Mouse (Mus musculus): ENCODE measurements at regions not wholly inside any gene's neighbourhood (a gene's known extent, or its start where the extent isn't known, plus 50 kb on each side); places are given as distances from the start of the nearest gene placed in this dataset.
A peak's percentile ranks its signal among the peaks of the same experiment; 100 is the strongest.

DNA sequence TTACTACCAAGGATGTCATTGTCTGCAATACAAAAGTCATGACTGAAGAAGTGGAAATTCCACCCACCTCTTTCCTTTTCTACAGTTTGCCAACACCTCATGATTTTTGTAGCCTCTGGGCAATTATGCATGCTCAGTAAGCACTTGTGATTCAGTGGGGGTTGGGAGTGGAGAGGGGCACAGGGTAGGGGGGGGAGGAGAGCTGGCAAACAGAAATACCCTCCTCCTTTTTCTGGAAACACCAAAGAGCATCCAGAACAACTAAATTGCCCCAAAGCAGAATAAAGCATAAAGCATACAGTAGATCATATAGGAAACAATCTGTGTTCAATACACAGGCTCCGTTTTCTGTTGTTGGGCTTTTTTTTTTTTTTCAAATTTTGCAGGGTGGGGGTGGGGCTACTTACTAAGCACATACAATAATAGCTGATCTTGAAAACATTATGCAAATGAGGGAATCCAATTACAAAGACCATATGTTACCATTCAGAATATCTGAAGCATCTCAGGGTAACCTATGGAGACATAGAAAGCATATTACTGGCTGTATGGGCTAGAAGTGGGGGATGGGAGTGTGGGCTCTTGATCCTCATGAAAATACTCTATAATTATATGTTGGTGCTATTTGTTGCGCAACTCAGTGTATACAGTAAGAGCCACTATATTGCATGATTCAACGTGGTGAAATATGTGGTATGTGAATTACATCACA, 352.4 kb downstream of the Cmpk2 start:
- Histone ChIP-seq H3K27me3 (replicated peaks; ENCODE audit: control insufficient read depth, insufficient read depth, low read length) (no peaks in the 10 kb centered on the region), H3K4me3 (ENCODE audit: low read length) (no peak overlapping the region), H3K36me3 (ENCODE audit: control insufficient read depth, insufficient read depth, low read length) (no peaks in the 10 kb centered on the region), H3K9me3 (ENCODE audit: control insufficient read depth, low read length) (no peaks in the 10 kb centered on the region), H3K27ac (ENCODE audit: low read length) (no peak overlapping the region), H3K4me2 (ENCODE audit: low read depth, low read length) (no peak overlapping the region), H3K9ac (ENCODE audit: low read depth, low read length) (no peak overlapping the region), H3K4me1 (ENCODE audit: control insufficient read depth, insufficient read depth, low read length) (no peaks in the 10 kb centered on the region)
- WGBS, result 77% methylated on average over 3 of the region's 3 CpGs
- ATAC-seq, result no peak

DNA sequence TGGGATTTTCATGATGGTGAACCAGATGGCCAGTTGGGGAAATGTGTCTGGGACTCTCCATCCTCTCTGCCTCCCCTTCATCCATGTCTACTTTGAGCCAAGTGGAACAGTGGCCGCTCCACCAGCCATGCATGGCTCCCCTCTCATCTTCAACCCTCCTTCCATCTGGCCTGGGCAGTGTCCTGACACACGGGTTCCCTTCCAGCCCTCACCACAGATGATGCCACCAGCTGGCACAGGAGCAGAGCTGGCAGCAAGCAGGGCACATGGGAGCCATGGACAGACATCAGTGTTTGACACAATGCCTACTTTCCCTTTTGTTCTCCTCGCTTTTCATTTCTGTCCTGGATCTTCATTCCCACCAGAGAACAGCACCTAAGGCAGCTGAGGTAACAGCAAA, 348.9 kb downstream of the Cmpk2 start:
- Histone ChIP-seq H3K27me3 (replicated peaks; ENCODE audit: control insufficient read depth, insufficient read depth, low read length) (no peaks in the 10 kb centered on the region), H3K36me3 (ENCODE audit: control insufficient read depth, insufficient read depth, low read length) (no peaks in the 10 kb centered on the region), H3K9ac (ENCODE audit: low read depth, low read length) (no peak overlapping the region), H3K27ac (ENCODE audit: low read length) (no peak overlapping the region), H3K4me2 (ENCODE audit: low read depth, low read length) (no peak overlapping the region), H3K9me3 (ENCODE audit: control insufficient read depth, low read length) (no peaks in the 10 kb centered on the region), H3K4me3 (ENCODE audit: low read length) (no peak overlapping the region), H3K4me1 (ENCODE audit: control insufficient read depth, insufficient read depth, low read length) (no peaks in the 10 kb centered on the region)
- no peak for ATAC-seq
- WGBS, result 82% methylated on average over 3 of the region's 3 CpGs

DNA sequence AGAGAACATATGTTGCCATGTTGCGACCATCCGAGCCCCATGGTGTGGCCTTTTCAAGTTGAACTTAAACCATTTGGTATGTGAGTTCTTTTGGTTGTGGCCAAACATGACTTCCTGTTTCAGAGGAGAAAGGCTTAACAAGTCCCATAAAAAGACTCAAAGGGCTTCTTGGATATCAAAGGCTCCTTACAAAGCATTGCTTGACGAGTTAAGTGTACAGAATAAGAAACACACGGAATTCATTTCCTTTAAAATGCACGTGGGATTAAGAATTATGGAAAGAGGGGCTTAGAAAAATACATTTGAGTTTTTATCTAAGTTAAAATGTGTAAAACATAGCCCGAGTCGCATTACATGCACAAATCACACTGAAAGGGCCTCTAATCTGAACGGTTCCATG, 346.8 kb downstream of the Cmpk2 start:
- Histone ChIP-seq H3K9ac (ENCODE audit: low read depth, low read length) (no peak overlapping the region), H3K27me3 (replicated peaks; ENCODE audit: control insufficient read depth, insufficient read depth, low read length) (no peaks in the 10 kb centered on the region), H3K36me3 (ENCODE audit: control insufficient read depth, insufficient read depth, low read length) (no peaks in the 10 kb centered on the region), H3K9me3 (ENCODE audit: control insufficient read depth, low read length) (no peaks in the 10 kb centered on the region), H3K4me3 (ENCODE audit: low read length) (no peak overlapping the region), H3K4me1 (ENCODE audit: control insufficient read depth, insufficient read depth, low read length) (no peaks in the 10 kb centered on the region), H3K4me2 (ENCODE audit: low read depth, low read length) (no peak overlapping the region), H3K27ac (ENCODE audit: low read length) (no peak overlapping the region)
- no peak for ATAC-seq
- WGBS, result 82% methylated on average over 8 of the region's 8 CpGs

DNA sequence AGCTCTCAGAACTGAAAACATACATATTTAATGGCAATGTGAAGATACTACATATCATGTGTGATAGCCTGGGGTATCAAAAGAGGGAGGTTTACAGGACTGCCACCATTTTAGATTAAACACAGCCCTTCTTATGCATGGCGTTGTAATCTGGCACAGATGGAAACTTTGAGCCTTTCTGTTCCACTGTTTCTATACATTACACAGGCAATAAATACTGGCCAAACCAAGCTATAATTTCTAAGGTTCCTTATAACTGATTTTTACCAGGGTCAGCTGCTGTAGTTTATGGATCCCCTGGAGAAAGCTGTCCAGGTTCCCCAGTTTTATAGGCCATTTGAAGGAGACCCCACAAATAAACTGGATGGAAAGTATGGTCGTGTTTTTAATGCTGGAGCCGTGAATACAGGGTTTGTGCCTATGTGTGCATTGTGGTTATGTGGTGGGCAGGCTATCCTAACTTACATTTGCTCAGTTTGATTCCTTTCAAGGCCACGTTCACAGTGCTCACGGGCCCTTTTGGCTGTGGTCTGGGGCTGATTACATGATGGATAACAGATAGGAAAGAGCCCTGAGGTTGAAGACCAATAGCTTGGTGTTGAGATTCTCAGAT, 341.7 kb downstream of the Cmpk2 start:
- Histone ChIP-seq H3K27ac (ENCODE audit: low read length) (no peak overlapping the region), H3K4me1 (ENCODE audit: control insufficient read depth, insufficient read depth, low read length) (no peaks in the 10 kb centered on the region), H3K4me3 (ENCODE audit: low read length) (no peak overlapping the region), H3K27me3 (replicated peaks; ENCODE audit: control insufficient read depth, insufficient read depth, low read length) (no peaks in the 10 kb centered on the region), H3K9me3 (ENCODE audit: control insufficient read depth, low read length) (no peaks in the 10 kb centered on the region), H3K9ac (ENCODE audit: low read depth, low read length) (no peak overlapping the region), H3K4me2 (ENCODE audit: low read depth, low read length) (no peak overlapping the region), H3K36me3 (ENCODE audit: control insufficient read depth, insufficient read depth, low read length) (no peaks in the 10 kb centered on the region)
- WGBS, result 74% methylated on average over 5 of the region's 5 CpGs
- no peak for ATAC-seq

DNA sequence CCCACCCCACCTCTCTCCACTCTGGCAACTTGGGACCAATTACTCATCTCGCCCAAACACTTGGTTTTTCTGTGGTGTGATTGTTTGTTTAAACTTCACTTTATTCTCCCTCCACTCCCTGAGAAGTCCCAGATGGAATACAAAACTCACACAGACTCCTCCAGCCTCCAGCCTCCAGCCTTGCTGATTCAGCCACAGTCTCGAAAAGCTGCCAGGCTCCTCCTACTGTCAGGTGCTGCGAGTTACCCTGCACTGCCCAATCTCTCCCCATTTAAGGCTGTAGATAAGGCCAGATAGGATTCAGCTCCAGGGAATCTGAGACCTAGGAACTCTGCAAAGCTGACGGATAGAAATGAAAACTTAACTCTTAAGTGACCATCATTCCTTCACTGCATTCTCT, 340.7 kb downstream of the Cmpk2 start:
- no peaks in the 10 kb centered on the region for H3K36me3 ChIP-seq (ENCODE audit: control insufficient read depth, insufficient read depth, low read length)
- WGBS, result 5% methylated on average over 4 of the region's 4 CpGs
- ATAC-seq, result peak; percentile 77
- H3K27ac ChIP-seq (ENCODE audit: low read length), result no peak overlapping the region
- no peaks in the 10 kb centered on the region for H3K4me1 ChIP-seq (ENCODE audit: control insufficient read depth, insufficient read depth, low read length)
- no peaks in the 10 kb centered on the region for H3K9me3 ChIP-seq (ENCODE audit: control insufficient read depth, low read length)
- H3K9ac ChIP-seq (ENCODE audit: low read depth, low read length), result no peak overlapping the region
- no peaks in the 10 kb centered on the region for H3K27me3 ChIP-seq (replicated peaks; ENCODE audit: control insufficient read depth, insufficient read depth, low read length)
- H3K4me2 ChIP-seq (ENCODE audit: low read depth, low read length), result no peak overlapping the region
- no peak overlapping the region for H3K4me3 ChIP-seq (ENCODE audit: low read length)

DNA sequence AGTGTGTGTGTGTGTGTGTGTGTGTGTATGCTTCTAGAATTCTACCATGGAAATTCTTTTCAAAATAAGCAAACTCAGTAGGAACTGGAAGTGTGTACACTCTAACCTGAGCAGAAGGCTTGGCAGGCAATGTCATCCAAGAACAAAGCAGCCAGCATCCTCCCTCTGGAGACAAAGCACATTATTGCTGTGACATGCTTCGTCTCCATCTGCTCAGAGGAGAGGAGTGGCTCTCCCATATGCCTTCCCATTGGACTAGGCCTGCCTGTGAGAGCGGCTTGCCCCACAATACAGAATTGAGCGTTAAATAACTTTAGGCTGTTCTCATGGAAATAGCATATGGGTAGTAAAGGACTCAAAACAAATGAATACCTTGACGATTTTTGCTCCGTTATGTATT, 333.5 kb downstream of the Cmpk2 start:
- Histone ChIP-seq H3K9me3 (ENCODE audit: control insufficient read depth, low read length) (no peaks in the 10 kb centered on the region), H3K36me3 (ENCODE audit: control insufficient read depth, insufficient read depth, low read length) (no peaks in the 10 kb centered on the region), H3K4me1 (ENCODE audit: control insufficient read depth, insufficient read depth, low read length) (no peaks in the 10 kb centered on the region), H3K27me3 (replicated peaks; ENCODE audit: control insufficient read depth, insufficient read depth, low read length) (no peaks in the 10 kb centered on the region), H3K4me2 (ENCODE audit: low read depth, low read length) (no peak overlapping the region), H3K9ac (ENCODE audit: low read depth, low read length) (no peak overlapping the region), H3K27ac (ENCODE audit: low read length) (no peak overlapping the region), H3K4me3 (ENCODE audit: low read length) (no peak overlapping the region)
- ATAC-seq, result no peak
- whole genome bisulfite sequencing, result 77% methylated on average over 5 of the region's 5 CpGs

DNA sequence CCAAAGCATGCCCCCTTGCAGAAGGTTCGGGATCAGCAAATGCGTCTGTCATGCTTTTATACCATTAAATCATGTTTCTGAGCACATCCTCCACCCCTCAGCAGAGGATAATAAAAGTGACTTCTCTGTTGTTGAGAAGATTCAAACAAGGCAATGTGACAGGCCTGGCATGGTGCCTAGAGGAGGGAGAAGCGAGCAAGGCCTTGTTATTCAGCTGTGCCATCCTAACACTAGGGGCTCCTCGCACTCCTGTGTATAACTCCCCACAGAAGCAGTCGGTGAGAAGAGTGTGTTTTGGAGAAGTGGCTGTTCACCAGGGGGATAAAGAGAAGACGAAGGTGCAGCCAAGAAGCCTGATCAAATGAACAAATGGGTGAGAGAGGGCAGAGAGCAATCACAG, 330.3 kb downstream of the Cmpk2 start:
- Histone ChIP-seq H3K27me3 (replicated peaks; ENCODE audit: control insufficient read depth, insufficient read depth, low read length) (no peaks in the 10 kb centered on the region), H3K4me3 (ENCODE audit: low read length) (no peak overlapping the region), H3K27ac (ENCODE audit: low read length) (no peak overlapping the region), H3K9me3 (ENCODE audit: control insufficient read depth, low read length) (no peaks in the 10 kb centered on the region), H3K4me1 (ENCODE audit: control insufficient read depth, insufficient read depth, low read length) (no peaks in the 10 kb centered on the region), H3K36me3 (ENCODE audit: control insufficient read depth, insufficient read depth, low read length) (no peaks in the 10 kb centered on the region), H3K9ac (ENCODE audit: low read depth, low read length) (no peak overlapping the region), H3K4me2 (ENCODE audit: low read depth, low read length) (no peak overlapping the region)
- ATAC-seq, result no peak
- WGBS, result 73% methylated on average over 6 of the region's 6 CpGs

DNA sequence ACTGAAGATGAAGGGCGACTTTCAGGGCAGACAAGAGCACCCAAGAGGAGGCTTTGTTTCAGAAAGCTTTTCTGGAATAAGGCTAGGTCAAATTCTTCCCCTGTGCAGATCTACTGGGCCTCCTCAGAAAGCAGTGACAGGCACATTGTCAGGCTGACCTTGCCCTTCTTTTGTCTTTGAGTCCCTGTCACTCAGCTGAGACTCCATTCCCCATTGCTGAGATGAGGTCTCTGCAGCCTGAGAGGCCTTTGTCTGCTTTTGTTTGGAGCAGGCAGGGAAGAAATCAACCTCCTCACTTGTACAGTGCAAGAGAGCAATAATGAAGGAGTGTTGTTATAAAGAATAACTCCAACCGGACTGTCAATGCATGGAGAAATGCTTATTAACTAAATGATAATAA, 327.4 kb downstream of the Cmpk2 start:
- Histone ChIP-seq H3K4me2 (ENCODE audit: low read depth, low read length) (no peak overlapping the region), H3K36me3 (ENCODE audit: control insufficient read depth, insufficient read depth, low read length) (no peaks in the 10 kb centered on the region), H3K9me3 (ENCODE audit: control insufficient read depth, low read length) (no peaks in the 10 kb centered on the region), H3K4me3 (ENCODE audit: low read length) (no peak overlapping the region), H3K27ac (ENCODE audit: low read length) (no peak overlapping the region), H3K27me3 (replicated peaks; ENCODE audit: control insufficient read depth, insufficient read depth, low read length) (no peaks in the 10 kb centered on the region), H3K9ac (ENCODE audit: low read depth, low read length) (no peak overlapping the region), H3K4me1 (ENCODE audit: control insufficient read depth, insufficient read depth, low read length) (no peaks in the 10 kb centered on the region)
- WGBS, result 81% methylated on average over 2 of the region's 2 CpGs
- no peak for ATAC-seq

DNA sequence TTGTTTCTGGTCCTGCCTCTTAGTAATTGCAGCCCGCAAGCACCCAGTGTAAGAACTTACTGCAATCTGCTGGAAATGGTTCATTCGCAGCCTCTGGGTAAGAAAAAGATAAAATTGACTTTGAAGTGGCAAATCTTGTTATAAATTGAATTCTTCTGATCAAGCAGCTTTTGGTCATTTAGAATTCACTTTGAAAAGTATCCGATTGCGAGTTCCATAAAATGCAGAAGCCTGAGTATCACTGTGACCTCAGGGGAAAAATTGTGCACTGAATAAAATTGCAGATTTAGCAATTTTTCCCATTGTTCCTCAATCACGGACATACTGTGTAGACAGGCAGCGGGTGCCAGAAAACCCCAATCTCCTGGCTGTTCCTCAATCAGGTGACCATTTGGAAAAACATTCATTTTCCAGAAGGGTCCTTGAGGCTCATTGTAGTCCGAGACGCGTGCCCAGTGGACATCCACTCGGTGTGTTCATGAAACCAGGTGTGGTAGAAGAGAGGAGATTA, 320.4 kb downstream of the Cmpk2 start:
- Histone ChIP-seq H3K36me3 (ENCODE audit: control insufficient read depth, insufficient read depth, low read length) (no peaks in the 10 kb centered on the region), H3K4me3 (ENCODE audit: low read length) (no peak overlapping the region), H3K4me2 (ENCODE audit: low read depth, low read length) (no peak overlapping the region), H3K9me3 (ENCODE audit: control insufficient read depth, low read length) (no peaks in the 10 kb centered on the region), H3K4me1 (ENCODE audit: control insufficient read depth, insufficient read depth, low read length) (no peaks in the 10 kb centered on the region), H3K27ac (ENCODE audit: low read length) (no peak overlapping the region), H3K27me3 (replicated peaks; ENCODE audit: control insufficient read depth, insufficient read depth, low read length) (no peaks in the 10 kb centered on the region), H3K9ac (ENCODE audit: low read depth, low read length) (no peak overlapping the region)
- no peak for ATAC-seq
- WGBS, result 85% methylated on average over 10 of the region's 10 CpGs

DNA sequence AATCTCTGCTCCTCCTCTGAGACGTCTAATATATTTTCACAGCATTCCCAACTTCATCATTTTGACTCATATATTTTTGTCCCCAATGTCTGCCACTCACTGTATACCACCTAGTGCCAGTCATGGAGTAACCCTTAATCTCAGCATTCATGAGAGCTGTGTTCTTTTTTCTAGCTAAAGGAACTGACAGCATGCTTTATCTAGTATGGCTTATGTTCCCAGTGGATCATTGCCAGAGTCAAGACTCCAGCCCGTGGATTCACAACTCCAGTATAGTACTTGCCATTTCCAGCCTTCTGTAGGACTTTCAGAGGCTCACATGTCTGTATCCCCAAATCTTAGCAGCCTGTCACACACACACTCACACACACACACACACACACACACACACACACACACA, 316.5 kb downstream of the Cmpk2 start:
- H3K4me3 ChIP-seq (ENCODE audit: low read length), result no peak overlapping the region
- H3K36me3 ChIP-seq (ENCODE audit: control insufficient read depth, insufficient read depth, low read length), result no peaks in the 10 kb centered on the region
- no peaks in the 10 kb centered on the region for H3K27me3 ChIP-seq (replicated peaks; ENCODE audit: control insufficient read depth, insufficient read depth, low read length)
- 69% methylated on average over 2 of the region's 2 CpGs for WGBS
- ATAC-seq, result no peak
- H3K27ac ChIP-seq (ENCODE audit: low read length), result no peak overlapping the region
- H3K4me2 ChIP-seq (ENCODE audit: low read depth, low read length), result no peak overlapping the region
- no peak overlapping the region for H3K9ac ChIP-seq (ENCODE audit: low read depth, low read length)
- H3K4me1 ChIP-seq (ENCODE audit: control insufficient read depth, insufficient read depth, low read length), result no peaks in the 10 kb centered on the region
- no peaks in the 10 kb centered on the region for H3K9me3 ChIP-seq (ENCODE audit: control insufficient read depth, low read length)
